Mouse (Mus musculus): ENCODE measurements around the gene Prdm11.

Prdm11 gene

GRCm38 (mm10) chr2:93045129-93045817, 694 bp downstream of the Prdm11 start:
- DNase-seq = peak; percentile 97

- no peak for DNase-seq
Observed at GRCm38 (mm10) chr2:93043449-93044157, 2.4 kb downstream of the Prdm11 start.

- DNase-seq = peak; percentile 50
Observed at GRCm38 (mm10) chr2:93041470-93041869, 4.5 kb downstream of the Prdm11 start.

- no peak for DNase-seq
Observed at GRCm38 (mm10) chr2:93040841-93041240, 5.1 kb downstream of the Prdm11 start.

DNA sequence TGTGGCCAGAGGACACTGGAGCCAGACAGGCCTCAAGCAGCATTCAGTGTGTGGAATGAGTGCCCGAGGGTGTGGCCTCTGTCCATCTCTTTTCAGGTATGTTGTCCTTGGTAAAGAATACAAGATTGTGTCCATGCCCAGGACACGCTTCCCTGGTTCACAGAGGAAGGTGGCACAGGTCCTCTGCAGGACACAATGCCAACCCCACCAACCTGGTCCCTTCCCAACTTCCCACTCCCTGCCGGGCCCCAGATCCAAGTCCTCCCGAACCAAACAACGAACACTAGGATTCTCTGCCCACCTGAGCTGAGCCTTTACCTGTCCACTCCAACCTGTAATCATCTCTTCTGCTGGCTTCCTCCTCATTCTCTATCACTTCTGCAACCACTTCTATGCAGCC, 6.3 kb downstream of the Prdm11 start:
- no peak for DNase-seq

GRCm38 (mm10) chr2:93039043-93039442, 6.9 kb downstream of the Prdm11 start:
- no peak for DNase-seq

- DNase-seq = no peak
Observed at GRCm38 (mm10) chr2:93035631-93036030, 10.3 kb downstream of the Prdm11 start.

- DNase-seq = no peak
Observed at GRCm38 (mm10) chr2:93032651-93033050, 13.3 kb downstream of the Prdm11 start.

GRCm38 (mm10) chr2:93032049-93032448, 13.9 kb downstream of the Prdm11 start:
- DNase-seq = no peak

- peak; percentile 61 for DNase-seq
Observed at GRCm38 (mm10) chr2:93031021-93031420, 14.9 kb downstream of the Prdm11 start.

- DNase-seq = no peak
Observed at GRCm38 (mm10) chr2:93030101-93030500, 15.9 kb downstream of the Prdm11 start.

- peak; percentile 67 for DNase-seq
Observed at GRCm38 (mm10) chr2:93029267-93030060, 16.5 kb downstream of the Prdm11 start.

DNA sequence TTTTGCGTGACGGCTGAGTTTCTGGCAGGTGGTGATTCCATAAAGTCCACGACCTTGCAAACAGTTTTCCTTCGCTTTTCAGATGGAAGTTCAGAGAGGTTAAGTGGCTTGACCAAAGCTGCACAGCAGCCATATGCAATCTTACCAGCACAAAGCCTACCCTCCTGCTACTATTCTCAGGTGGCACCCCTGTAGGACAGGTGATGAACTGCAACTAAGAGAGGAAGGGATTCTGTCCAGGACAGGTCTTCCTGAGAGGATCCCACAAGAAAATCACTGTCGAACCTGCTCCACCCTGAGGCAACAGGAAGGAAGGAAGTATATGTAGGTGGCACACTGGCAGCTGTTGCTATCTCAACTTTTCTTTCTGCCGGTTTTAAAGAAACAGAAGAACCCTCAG, 17.1 kb downstream of the Prdm11 start:
- DNase-seq = no peak

DNA sequence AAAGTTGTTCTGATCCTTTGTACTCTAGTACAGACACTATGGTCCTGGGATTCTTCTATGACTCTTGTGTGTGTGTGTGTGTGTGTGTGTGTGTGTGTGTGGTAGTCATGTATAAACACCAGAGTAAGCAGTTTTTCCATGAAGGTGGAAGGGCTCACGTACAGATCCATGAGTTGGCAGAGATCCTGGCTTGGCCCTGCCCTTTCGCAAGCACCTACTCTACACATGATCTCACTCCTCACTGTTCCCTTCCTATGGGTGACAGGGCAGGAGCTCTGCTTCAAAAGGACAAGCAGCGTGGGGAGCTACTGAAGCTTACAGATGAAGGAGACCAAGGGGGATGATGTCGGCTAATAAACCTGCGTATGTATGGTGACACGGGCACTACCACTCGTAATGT, 18.3 kb downstream of the Prdm11 start:
- no peak for DNase-seq

DNA sequence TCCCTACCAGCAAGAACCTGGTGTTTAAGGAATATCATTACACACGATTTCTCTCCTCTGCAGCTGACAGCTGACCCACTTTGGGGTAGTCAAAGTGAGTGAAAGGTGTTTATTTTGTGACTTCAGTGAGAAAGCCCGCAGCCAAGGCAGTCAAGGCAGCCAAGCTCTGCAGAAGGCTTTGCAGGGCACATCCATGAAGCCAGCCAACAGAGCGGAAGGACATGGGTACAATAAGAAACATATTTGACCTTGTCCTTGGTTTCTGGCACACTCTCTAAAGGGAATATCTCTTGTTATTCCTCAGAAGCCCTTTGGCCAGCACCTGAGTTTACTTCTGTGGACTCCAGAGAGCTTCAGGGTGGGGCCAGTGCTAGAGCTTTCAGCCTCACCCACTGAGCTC, 21.5 kb downstream of the Prdm11 start:
- no peak for DNase-seq

GRCm38 (mm10) chr2:93018854-93019253, 27.1 kb downstream of the Prdm11 start:
- no peak for DNase-seq

GRCm38 (mm10) chr2:93017151-93017550, 28.8 kb downstream of the Prdm11 start:
- DNase-seq = peak; percentile 59

GRCm38 (mm10) chr2:93015041-93015440, 30.9 kb downstream of the Prdm11 start:
- DNase-seq = peak; percentile 53

- DNase-seq = peak; percentile 56
Observed at GRCm38 (mm10) chr2:93014093-93014937, 31.7 kb downstream of the Prdm11 start.

DNA sequence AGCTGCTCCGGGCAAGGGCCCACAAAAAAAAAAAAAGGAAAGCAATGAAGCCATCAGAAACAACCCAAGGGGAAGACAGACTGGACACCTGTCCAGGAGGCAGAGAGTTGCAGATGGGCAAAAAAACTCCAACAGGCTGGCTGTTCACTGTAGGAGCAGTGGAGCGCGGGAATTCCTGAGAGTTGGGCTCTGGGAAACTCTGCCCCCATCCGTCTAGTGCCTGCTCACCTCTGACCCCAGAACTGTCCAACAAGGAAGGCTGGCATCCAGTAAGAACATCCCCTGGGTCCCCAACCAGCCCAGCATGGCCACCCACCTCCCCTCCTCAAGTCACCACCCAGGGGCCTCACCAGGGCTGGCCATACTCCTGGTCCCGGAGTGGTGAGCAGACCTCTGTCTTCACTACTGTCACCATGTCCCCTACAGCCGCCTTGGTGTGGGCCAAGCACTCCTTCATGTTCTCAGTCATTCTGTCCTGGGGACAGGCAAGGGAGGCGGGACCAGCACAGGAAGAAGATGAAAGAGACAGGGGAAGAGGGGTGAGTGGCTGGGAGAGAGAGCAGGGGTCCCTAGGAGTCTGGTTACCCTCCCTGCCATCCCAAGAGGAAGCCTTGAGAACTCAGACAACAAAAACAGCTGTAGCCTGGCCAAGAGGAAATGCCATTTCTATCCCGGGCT, 32.4 kb downstream of the Prdm11 start:
- no peak for DNase-seq

DNA sequence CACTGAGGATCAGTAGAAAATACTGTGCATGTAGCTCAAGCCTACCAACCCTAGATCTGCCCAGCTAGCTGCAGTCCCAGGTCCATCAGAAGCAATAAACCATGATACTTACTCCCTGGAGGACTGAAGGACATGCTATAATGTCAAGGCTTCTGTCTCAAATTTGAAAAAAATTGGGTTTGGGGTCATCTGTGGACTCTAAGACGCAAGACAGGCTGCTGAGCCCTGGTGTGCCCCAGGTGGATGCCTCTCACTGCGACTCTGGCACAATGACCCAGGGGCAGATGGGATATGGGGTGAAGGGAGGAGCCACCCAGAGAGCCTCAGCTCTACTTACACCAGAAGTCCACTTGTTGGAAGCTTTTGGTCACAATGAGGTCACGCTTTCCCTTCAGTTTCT, 33.0 kb downstream of the Prdm11 start:
- DNase-seq = no peak

DNA sequence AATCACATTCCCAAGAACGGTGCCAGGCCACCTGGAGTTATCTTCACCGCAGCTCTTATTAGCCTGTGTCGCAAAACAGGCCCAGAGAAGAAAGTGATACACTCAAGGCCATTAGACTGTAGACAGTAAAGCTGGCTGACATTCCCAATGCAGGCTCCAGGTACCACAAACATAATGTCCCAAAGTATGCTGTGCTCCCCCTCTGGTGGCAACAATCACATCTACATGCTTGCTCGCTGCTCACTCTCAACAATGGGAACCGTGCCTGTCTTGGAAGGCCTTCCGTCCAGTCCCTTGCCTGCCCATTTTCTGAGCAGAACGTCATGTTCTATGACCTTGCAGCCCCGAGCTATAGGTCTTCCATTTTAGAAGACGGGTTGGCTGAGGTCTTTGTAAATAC, 34.0 kb downstream of the Prdm11 start:
- DNase-seq = no peak

All from thymus, postnatal 14 days (tissue).